Comparison of ENCODE assay signal across 19 mouse cellular contexts in genomic region chr12:117192001-117192400, GRCm38 (mm10).
A peak's percentile ranks its signal among the peaks of the same experiment; 100 is the strongest.
DNase-seq lines count a peak whose midpoint lies in the region; ATAC-seq and TF ChIP-seq lines count a peak whose summit lies in the region.
"Had no signal": no experiment of that assay in that cellular context is flagged by ENCODE, and none has a peak within 500 bp of the region (broad histone marks: within the 10 kb centered on the region; RNA-seq: fewer than 3 reads in every experiment).

No protein-coding gene starts in this region.

- no peak overlapping the region for H3K4me3 ChIP-seq in forebrain, embryonic 13.5 days
- H3K4me3 ChIP-seq in forebrain, embryonic 16.5 days (replicated peaks; ENCODE audit: low read length), result no peak overlapping the region
- no peak overlapping the region for H3K4me3 ChIP-seq in layer of hippocampus, adult 2 months
- H3K4me3 ChIP-seq: hindbrain, embryonic 15.5 days; limb, embryonic 10.5 days had no signal

- H3K9me3 ChIP-seq in forebrain, embryonic 13.5 days (replicated peaks), result peaks cover 2% of the 10 kb centered on the region; the same call in 1 of the 2 replicates
- H3K9me3 ChIP-seq in forebrain, embryonic 16.5 days (ENCODE audit: control insufficient read depth, low read length), result no peaks in the 10 kb centered on the region
- H3K9me3 ChIP-seq: hindbrain, embryonic 15.5 days; limb, embryonic 10.5 days had no signal

- no peak overlapping the region for H3K4me2 ChIP-seq in forebrain, embryonic 13.5 days
- no peak overlapping the region for H3K4me2 ChIP-seq in forebrain, embryonic 16.5 days (ENCODE audit: low read length)
- H3K4me2 ChIP-seq: hindbrain, embryonic 15.5 days; liver, embryonic 11.5 days had no signal

- peaks cover 36% of the 10 kb centered on the region for H3K4me1 ChIP-seq in forebrain, embryonic 13.5 days
- peaks cover 18% of the 10 kb centered on the region for H3K4me1 ChIP-seq in forebrain, embryonic 16.5 days (replicated peaks; ENCODE audit: control insufficient read depth, insufficient read depth, low read length)

- peak overlapping the region; percentile 35 for H3K27ac ChIP-seq in forebrain, embryonic 13.5 days
- no peak overlapping the region; the same call in 1 of the 2 replicates for H3K27ac ChIP-seq in forebrain, embryonic 16.5 days (ENCODE audit: low read length)
- peak overlapping the region; percentile 81 for H3K27ac ChIP-seq in layer of hippocampus, adult 2 months
- H3K27ac ChIP-seq: hindbrain, embryonic 15.5 days; limb, embryonic 10.5 days; stomach, postnatal 0 days had no signal

- H3K27me3 ChIP-seq in forebrain, embryonic 13.5 days, result 0 out of 2 replicates have a peak, but pooled peaks cover 3% of the 10 kb centered on the region
- H3K27me3 ChIP-seq in forebrain, embryonic 16.5 days (replicated peaks; ENCODE audit: control insufficient read depth, insufficient read depth, low read length), result 0 out of 2 replicates have a peak, but pooled peaks cover 3% of the 10 kb centered on the region
- H3K27me3 ChIP-seq: hindbrain, embryonic 15.5 days had no signal

- peak overlapping the region; percentile 9; the same call in 1 of the 2 replicates for H3K9ac ChIP-seq in forebrain, embryonic 13.5 days
- no peak overlapping the region for H3K9ac ChIP-seq in forebrain, embryonic 16.5 days (replicated peaks; ENCODE audit: low read depth, low read length)
- H3K9ac ChIP-seq: hindbrain, embryonic 15.5 days had no signal

- no peak for ATAC-seq in forebrain, embryonic 13.5 days
- no peak for ATAC-seq in forebrain, embryonic 16.5 days
- ATAC-seq in megakaryocyte, adult 5-6 weeks (ENCODE audit: poor library complexity, severe bottlenecking), result no peak
- no peak for ATAC-seq in megakaryocyte progenitor cell, adult 5-6 weeks (replicated peaks; ENCODE audit: poor library complexity)
- ATAC-seq: intestine, embryonic 16.5 days had no signal

- 83% methylated on average over 4 of the region's 4 CpGs for WGBS in forebrain, embryonic 13.5 days
- WGBS in forebrain, embryonic 16.5 days, result 76% methylated on average over 4 of the region's 4 CpGs

- no peak for TF ChIP-seq CTCF in layer of hippocampus, adult 2 months (conservative IDR thresholded peaks at IDR 0.05)

- H3K36me3 ChIP-seq in forebrain, embryonic 13.5 days (ENCODE audit: poor library complexity, severe bottlenecking), result peaks cover 48% of the 10 kb centered on the region
- H3K36me3 ChIP-seq in forebrain, embryonic 16.5 days (ENCODE audit: control insufficient read depth, insufficient read depth), result peaks cover 2% of the 10 kb centered on the region; the same call in 1 of the 2 replicates
- H3K36me3 ChIP-seq: limb, embryonic 10.5 days had no signal

- no peak for DNase-seq in layer of hippocampus, adult 2 months (ENCODE audit: low spot score in 2 of 2)
- DNase-seq in layer of hippocampus, postnatal 25 days (ENCODE audit: extremely low spot score in 1 of 2, low spot score in 1 of 2), result no peak
- DNase-seq in right cerebral cortex, postnatal 25 days, result peak; percentile 46
- DNase-seq in right cerebral cortex, postnatal 4 days, result no peak
- DNase-seq: cerebellum, postnatal 14 days; gastrocnemius, postnatal 25 days; lung, adult 2 months; lung, postnatal 4 days; retina, postnatal 1 day; thymus, postnatal 25 days had no signal
